Mouse (Mus musculus) heart, embryonic 16.5 days (tissue): ENCODE data around the gene St8sia6. TPM values are rescaled to one million over a fixed set of nuclear protein-coding genes. Genes with fewer than 3 reads are reported as not detected.
"Not testable (repeated sequence)": the region's sequence is repeated elsewhere in the genome, so short reads cannot be mapped to it uniquely, and the experiment has no call there.

Experiments
- ATAC-seq: fragments of 200-750 bp; cut with Nextera tagmentation; replicated peaks from 2 replicates; pipeline ENCODE4 v1.8.0; 2017; ENCODE audit warnings: moderate number of reproducible peaks; ENCODE audit not compliant: insufficient read depth, low FRiP score; ENCODE audit errors: extremely low read depth
- H3K27ac ChIP-seq: fragments of 300-500 bp; sonication (generic); 2 replicates; pipeline ENCODE4 v1.5.1; 2014; ENCODE audit warnings: mild to moderate bottlenecking, low read length, control low read depth, moderate library complexity
- H3K27me3 ChIP-seq: fragments of 300-500 bp; sonication (generic); 2 replicates; pipeline ENCODE4 v1.6.1; 2014; ENCODE audit warnings: low read length, mixed read lengths; ENCODE audit not compliant: control insufficient read depth, insufficient read depth
- H3K36me3 ChIP-seq: fragments of 300-500 bp; sonication (generic); 2 replicates; pipeline ENCODE4 v1.6.1; 2014; ENCODE audit not compliant: control insufficient read depth, insufficient read depth
- H3K4me1 ChIP-seq: fragments of 300-500 bp; sonication (generic); 2 replicates; pipeline ENCODE4 v1.6.1; 2014; ENCODE audit warnings: low read length, mixed read lengths; ENCODE audit not compliant: control insufficient read depth, insufficient read depth
- H3K4me2 ChIP-seq: fragments of 300-500 bp; sonication (generic); 2 replicates; pipeline ENCODE4 v1.6.1; 2014; ENCODE audit warnings: low read depth, mild to moderate bottlenecking, control low read depth, low read length
- H3K4me3 ChIP-seq: fragments of 300-500 bp; sonication (generic); 2 replicates; pipeline ENCODE4 v1.5.1; 2014; ENCODE audit warnings: mild to moderate bottlenecking, control low read depth, low read length
- H3K9ac ChIP-seq: fragments of 300-500 bp; sonication (generic); 2 replicates; pipeline ENCODE4 v1.6.1; 2014; ENCODE audit warnings: low read length, control low read depth
- H3K9me3 ChIP-seq: fragments of 300-500 bp; sonication (generic); replicated peaks from 2 replicates; pipeline ENCODE4 v1.6.1; 2016; ENCODE audit warnings: low read length; ENCODE audit not compliant: control insufficient read depth
- WGBS: fragments of 180-500 bp; shearing (Covaris S2); extraction: QIAGEN DNeasy Blood & Tissue Kit; methylation state at CpG from one replicate; pipeline ENCODE4 v1.1.7; 2014; 5-methylcytosine and 5-hydroxymethylcytosine counted together
- polyA plus RNA-seq: library from polyadenylated mRNA; unstranded; fragments of >200 nt; fragmentation: Nextera tagmentation; extraction: Ambion mirVana; gene quantifications from 2 replicates; pipeline ENCODE4 v1.2.1, GENCODE M21; 2015

The St8sia6 gene
- polyA plus RNA-seq, 1 experiment from 2014 or later = 1.0 TPM

DNA sequence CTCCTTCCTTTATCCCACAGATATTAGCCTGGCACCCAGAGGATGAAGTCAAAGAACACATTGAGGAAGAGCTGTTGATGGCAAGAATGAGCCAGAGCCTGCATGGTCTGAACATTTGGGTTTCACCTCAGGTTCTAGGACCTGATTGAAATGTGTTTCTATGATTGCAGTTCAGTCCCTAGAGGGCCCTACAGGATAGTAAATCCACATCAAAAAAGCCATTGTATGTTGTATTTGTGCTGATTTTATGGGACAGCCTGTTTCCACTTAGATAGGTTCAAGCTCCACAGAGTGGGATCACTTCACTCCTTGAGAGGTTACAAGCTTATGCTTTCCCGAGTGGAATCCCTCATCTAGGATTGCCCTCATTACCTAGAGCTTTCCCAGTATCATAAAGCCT, 159.0 kb downstream of the St8sia6 start:
- 39% methylated on average over 1 of the region's 1 CpGs for WGBS
- no peak overlapping the region for H3K27ac ChIP-seq
- H3K36me3 ChIP-seq = no peaks in the 10 kb centered on the region
- H3K9me3 ChIP-seq = no peaks in the 10 kb centered on the region
- no peaks in the 10 kb centered on the region for H3K27me3 ChIP-seq
- no peak overlapping the region for H3K9ac ChIP-seq
- no peak for ATAC-seq
- H3K4me3 ChIP-seq = no peak overlapping the region
- no peaks in the 10 kb centered on the region for H3K4me1 ChIP-seq
- no peak overlapping the region for H3K4me2 ChIP-seq

DNA sequence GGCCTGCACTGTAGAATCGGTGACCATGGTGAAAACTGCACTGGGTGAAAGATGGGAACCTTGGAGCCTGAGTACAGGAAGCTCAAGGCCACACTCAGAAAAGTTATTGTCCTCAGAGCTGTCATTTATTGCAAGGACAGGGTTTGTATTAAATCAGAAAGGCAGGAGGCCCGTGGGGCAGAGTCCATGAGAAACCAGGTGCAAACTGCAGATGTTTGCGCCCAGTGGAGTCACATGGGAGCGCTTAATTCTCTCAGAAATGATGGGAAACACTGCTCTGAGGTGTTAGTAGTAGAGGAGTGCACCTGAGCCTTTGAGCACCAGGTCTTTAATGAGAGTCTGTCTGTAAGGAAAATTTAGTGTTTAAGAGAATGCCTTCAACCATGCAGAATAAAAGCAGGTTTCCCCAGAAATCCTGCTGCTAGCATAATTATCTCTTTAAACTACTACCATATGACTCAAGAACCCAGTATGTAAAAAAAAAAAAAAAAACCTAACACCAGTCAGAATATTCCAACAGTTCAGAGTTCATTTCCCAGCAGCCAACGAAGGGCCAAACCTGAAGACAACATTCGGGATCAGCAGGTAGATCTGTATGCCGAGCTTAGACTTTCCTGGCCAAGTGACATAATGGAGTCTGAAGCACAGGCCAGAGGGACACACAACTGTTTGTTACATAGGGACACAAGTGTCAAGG, 163.6 kb downstream of the St8sia6 start:
- no peak overlapping the region for H3K4me3 ChIP-seq
- H3K9ac ChIP-seq = no peak overlapping the region
- no peak overlapping the region for H3K27ac ChIP-seq
- WGBS = 78% methylated on average over 7 of the region's 7 CpGs
- no peak for ATAC-seq
- no peaks in the 10 kb centered on the region for H3K4me1 ChIP-seq
- no peaks in the 10 kb centered on the region for H3K9me3 ChIP-seq
- H3K4me2 ChIP-seq = no peak overlapping the region
- no peaks in the 10 kb centered on the region for H3K27me3 ChIP-seq
- no peaks in the 10 kb centered on the region for H3K36me3 ChIP-seq

GRCm38 (mm10) chr2:13603636-13604035, 190.2 kb downstream of the St8sia6 start:
- H3K27ac ChIP-seq, H3K9ac ChIP-seq, H3K9me3 ChIP-seq, H3K4me3 ChIP-seq, H3K36me3 ChIP-seq, H3K4me2 ChIP-seq, H3K27me3 ChIP-seq, H3K4me1 ChIP-seq, ATAC-seq: not testable (repeated sequence)
- 50% methylated on average over 5 of the region's 5 CpGs for WGBS

DNA sequence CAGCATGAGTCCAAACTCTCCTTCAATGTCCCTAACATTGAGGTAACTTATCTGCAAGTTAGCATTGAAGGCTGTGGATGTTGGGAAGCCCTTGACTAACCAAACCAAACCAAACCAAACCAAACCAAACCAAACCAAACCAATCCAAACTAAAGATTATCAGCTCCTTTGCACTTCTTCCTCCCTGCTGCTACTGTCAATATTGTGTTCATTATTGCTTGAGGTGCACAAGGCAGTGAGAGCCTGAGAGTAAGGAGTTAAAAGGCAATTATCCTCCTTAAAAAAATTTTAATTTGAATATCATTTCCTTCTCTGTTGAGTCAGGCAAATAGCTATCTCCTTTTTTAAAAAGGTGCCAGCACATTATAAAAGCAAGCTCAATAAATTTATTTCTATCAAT, 190.8 kb downstream of the St8sia6 start:
- Histone ChIP-seq H3K9me3 (no peaks in the 10 kb centered on the region), H3K4me1 (no peaks in the 10 kb centered on the region), H3K36me3 (no peaks in the 10 kb centered on the region), H3K9ac (no peak overlapping the region), H3K27me3 (no peaks in the 10 kb centered on the region), H3K4me3 (no peak overlapping the region), H3K27ac (no peak overlapping the region), H3K4me2 (no peak overlapping the region)
- no peak for ATAC-seq

Other genes with a start within 250 kb of the St8sia6 start
- 10.4 and 11.2 TPM in 2 replicates for gene Trdmt1, start 249.4 kb downstream of the St8sia6 start, polyA plus RNA-seq
- 820 and 887 TPM in 2 replicates for gene Vim, start 220.1 kb downstream of the St8sia6 start, polyA plus RNA-seq